Mouse (Mus musculus) liver, embryonic 16.5 days (tissue): ENCODE measurements around the gene Mrpl54. TPM values are rescaled to one million over a fixed set of nuclear protein-coding genes. Genes with fewer than 3 reads are reported as not detected.
A peak's percentile ranks its signal among the peaks of the same experiment; 100 is the strongest.

Experiments
- ATAC-seq: fragments of 200-750 bp; cut with Nextera tagmentation; 2 replicates; pipeline ENCODE4 v1.8.0; 2017; ENCODE audit warnings: low read depth, mild to moderate bottlenecking, moderate number of reproducible peaks, moderate library complexity
- H3K27ac ChIP-seq: fragments of 300-500 bp; sonication (generic); 2 replicates; pipeline ENCODE4 v1.5.1; 2014; ENCODE audit warnings: mild to moderate bottlenecking, low read length
- H3K27me3 ChIP-seq: fragments of 300-500 bp; sonication (generic); 2 replicates; pipeline ENCODE4 v1.6.1; 2014; ENCODE audit warnings: low read depth, low read length, mixed read lengths; ENCODE audit not compliant: control insufficient read depth, insufficient read depth
- H3K36me3 ChIP-seq: fragments of 300-500 bp; sonication (generic); 2 replicates; pipeline ENCODE4 v1.6.1; 2014; ENCODE audit warnings: mild to moderate bottlenecking; ENCODE audit not compliant: control insufficient read depth, insufficient read depth
- H3K4me1 ChIP-seq: fragments of 300-500 bp; sonication (generic); 2 replicates; pipeline ENCODE4 v1.6.1; 2014; ENCODE audit warnings: low read depth, low read length, mixed read lengths; ENCODE audit not compliant: control insufficient read depth
- H3K4me2 ChIP-seq: fragments of 300-500 bp; sonication (generic); 2 replicates; pipeline ENCODE4 v1.6.1; 2014; ENCODE audit warnings: low read depth, low read length, mixed read lengths
- H3K4me3 ChIP-seq: fragments of 300-500 bp; sonication (generic); 2 replicates; pipeline ENCODE4 v1.5.1; 2014; ENCODE audit warnings: low read depth, mild to moderate bottlenecking, low read length
- H3K9ac ChIP-seq: fragments of 300-500 bp; sonication (generic); 2 replicates; pipeline ENCODE4 v1.6.1; 2014; ENCODE audit warnings: low read depth, low read length
- H3K9me3 ChIP-seq: fragments of 300-500 bp; sonication (generic); replicated peaks from 2 replicates; pipeline ENCODE4 v1.6.1; 2016; ENCODE audit warnings: low read length; ENCODE audit not compliant: control insufficient read depth
- WGBS: fragments of 180-500 bp; shearing (Covaris S2); extraction: QIAGEN DNeasy Blood & Tissue Kit; methylation state at CpG from one replicate; pipeline ENCODE4 v1.1.7; 2014; ENCODE audit not compliant: insufficient replicate concordance; 5-methylcytosine and 5-hydroxymethylcytosine counted together
- polyA plus RNA-seq: library from polyadenylated mRNA; unstranded; fragments of >200 nt; fragmentation: Nextera tagmentation; extraction: Ambion mirVana; gene quantifications from 2 replicates; pipeline ENCODE4 v1.2.1, GENCODE M21; 2015

Mrpl54 gene
- 80.0 and 88.1 TPM in 2 replicates for polyA plus RNA-seq

- peak within 1 kb of the TSS; percentile 86 for H3K27ac ChIP-seq
- WGBS: under 1% methylated on average over 48 of the region's 48 CpGs
- H3K4me2 ChIP-seq: peak within 1 kb of the TSS; percentile 74
- H3K4me3 ChIP-seq: peak within 1 kb of the TSS; percentile 91
- H3K9me3 ChIP-seq: no peaks in the 10 kb centered on the region
- peak within 1 kb of the TSS; percentile 81 for H3K9ac ChIP-seq
- peaks cover 10% of the 10 kb centered on the region for H3K36me3 ChIP-seq
- peak; percentile 96 for ATAC-seq
- H3K4me1 ChIP-seq: peaks cover 25% of the 10 kb centered on the region
- no peaks in the 10 kb centered on the region for H3K27me3 ChIP-seq
These were observed at the start of gene Mrpl54, which contains the start of gene Apba3 for GRCm38 (mm10) chr10:81266211-81267105. Mrpl54 (minus strand) TSS chr10:81266934. Apba3 (plus strand) TSS chr10:81266960.

- no peak overlapping the region for H3K4me2 ChIP-seq
- WGBS: 78% methylated on average over 16 of the region's 16 CpGs
- peaks cover 35% of the 10 kb centered on the region for H3K4me1 ChIP-seq
- no peak for ATAC-seq
- no peaks in the 10 kb centered on the region for H3K27me3 ChIP-seq
- peaks cover 9% of the 10 kb centered on the region; the same call in 1 of the 2 replicates for H3K36me3 ChIP-seq
- H3K4me3 ChIP-seq: no peak overlapping the region
- no peak overlapping the region for H3K27ac ChIP-seq
- no peaks in the 10 kb centered on the region for H3K9me3 ChIP-seq
- H3K9ac ChIP-seq: no peak overlapping the region
These were observed 48.9 kb upstream of the Mrpl54 start for GRCm38 (mm10) chr10:81315587-81315986.

- no peak for ATAC-seq
- 71% methylated on average over 7 of the region's 7 CpGs for WGBS
- peaks cover 12% of the 10 kb centered on the region; the same call in 1 of the 2 replicates for H3K36me3 ChIP-seq
These were observed 47.5 kb upstream of the Mrpl54 start for GRCm38 (mm10) chr10:81314201-81314600.

GRCm38 (mm10) chr10:81313581-81313980 lies 46.8 kb upstream of the Mrpl54 start:
- Histone ChIP-seq H3K4me2 (no peak overlapping the region), H3K27me3 (no peaks in the 10 kb centered on the region), H3K4me1 (peaks cover 19% of the 10 kb centered on the region), H3K4me3 (no peak overlapping the region), H3K9me3 (no peaks in the 10 kb centered on the region), H3K9ac (no peak overlapping the region), H3K27ac (no peak overlapping the region), H3K36me3 (peaks cover 16% of the 10 kb centered on the region)
- WGBS: 91% methylated on average over 13 of the region's 13 CpGs
- ATAC-seq: no peak

More at GRCm38 (mm10) chr10:81314201-81314600, 47.5 kb upstream of the Mrpl54 start:
- Histone ChIP-seq H3K4me3 (no peak overlapping the region), H3K4me2 (no peak overlapping the region), H3K27ac (no peak overlapping the region), H3K9ac (no peak overlapping the region), H3K27me3 (no peaks in the 10 kb centered on the region), H3K4me1 (peaks cover 25% of the 10 kb centered on the region), H3K9me3 (no peaks in the 10 kb centered on the region)

GRCm38 (mm10) chr10:81309571-81309970 lies 42.8 kb upstream of the Mrpl54 start:
- peaks cover 31% of the 10 kb centered on the region for H3K36me3 ChIP-seq
- 72% methylated on average over 5 of the region's 5 CpGs for WGBS
- ATAC-seq: no peak

GRCm38 (mm10) chr10:81306837-81307682 lies 40.3 kb upstream of the Mrpl54 start:
- Histone ChIP-seq H3K4me3 (no peak overlapping the region), H3K9me3 (no peaks in the 10 kb centered on the region), H3K4me1 (peaks cover 30% of the 10 kb centered on the region), H3K4me2 (no peak overlapping the region), H3K36me3 (peaks cover 25% of the 10 kb centered on the region), H3K27me3 (no peaks in the 10 kb centered on the region), H3K27ac (no peak overlapping the region), H3K9ac (no peak overlapping the region)
- 83% methylated on average over 21 of the region's 21 CpGs for WGBS
- ATAC-seq: no peak

More at GRCm38 (mm10) chr10:81309571-81309970, 42.8 kb upstream of the Mrpl54 start:
- H3K4me1 ChIP-seq: peaks cover 6% of the 10 kb centered on the region
- no peak overlapping the region for H3K4me3 ChIP-seq
- H3K4me2 ChIP-seq: no peak overlapping the region
- no peaks in the 10 kb centered on the region for H3K27me3 ChIP-seq
- H3K9ac ChIP-seq: no peak overlapping the region
- no peak overlapping the region for H3K27ac ChIP-seq
- H3K9me3 ChIP-seq: no peaks in the 10 kb centered on the region

GRCm38 (mm10) chr10:81306173-81306668 lies 39.5 kb upstream of the Mrpl54 start:
- no peak overlapping the region for H3K4me2 ChIP-seq
- ATAC-seq: no peak
- H3K9me3 ChIP-seq: no peaks in the 10 kb centered on the region
- no peak overlapping the region for H3K27ac ChIP-seq
- WGBS: 81% methylated on average over 12 of the region's 12 CpGs
- H3K4me1 ChIP-seq: peaks cover 39% of the 10 kb centered on the region
- H3K9ac ChIP-seq: no peak overlapping the region
- H3K27me3 ChIP-seq: no peaks in the 10 kb centered on the region
- no peak overlapping the region for H3K4me3 ChIP-seq
- H3K36me3 ChIP-seq: peaks cover 25% of the 10 kb centered on the region

GRCm38 (mm10) chr10:81305663-81306062 lies 38.9 kb upstream of the Mrpl54 start:
- Histone ChIP-seq H3K9me3 (no peaks in the 10 kb centered on the region), H3K36me3 (peaks cover 25% of the 10 kb centered on the region), H3K4me2 (no peak overlapping the region), H3K27ac (no peak overlapping the region), H3K9ac (no peak overlapping the region), H3K4me3 (no peak overlapping the region), H3K4me1 (peaks cover 44% of the 10 kb centered on the region), H3K27me3 (no peaks in the 10 kb centered on the region)
- 84% methylated on average over 14 of the region's 14 CpGs for WGBS
- ATAC-seq: no peak
